Mouse (Mus musculus): ENCODE measurements around the gene Mecom. TPM values are rescaled to one million over a fixed set of nuclear protein-coding genes. Genes with fewer than 3 reads are reported as not detected.

Gene Mecom
- total RNA-seq, 2 experiments from 2014 or later: 4.2 to 4.7 TPM

DNA sequence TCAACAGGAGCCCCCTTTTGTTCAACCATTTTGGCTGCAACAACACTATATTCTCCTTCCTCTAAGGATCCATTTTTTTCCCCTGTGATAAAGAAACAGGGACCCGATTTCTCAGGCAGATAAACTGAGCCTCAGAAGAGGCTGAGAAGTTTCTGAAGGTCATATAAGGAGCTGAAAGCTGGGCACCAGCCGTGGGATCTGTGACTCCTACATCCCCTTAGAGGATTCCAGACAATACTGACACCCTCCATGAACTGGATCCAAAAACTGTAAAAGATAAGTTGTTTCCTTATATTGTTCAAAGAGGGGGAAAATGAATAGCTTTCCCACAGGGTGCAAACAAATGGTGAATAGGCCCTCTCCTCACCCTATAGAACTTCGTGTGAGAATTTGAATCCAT is 241.7 kb downstream of the Mecom start:
- DNase-seq (ENCODE audit: extremely low spot score in 1 of 2, low spot score in 2 of 2): no peak
- intact Hi-C loops (cut with DNase I): no loop called here

DNA sequence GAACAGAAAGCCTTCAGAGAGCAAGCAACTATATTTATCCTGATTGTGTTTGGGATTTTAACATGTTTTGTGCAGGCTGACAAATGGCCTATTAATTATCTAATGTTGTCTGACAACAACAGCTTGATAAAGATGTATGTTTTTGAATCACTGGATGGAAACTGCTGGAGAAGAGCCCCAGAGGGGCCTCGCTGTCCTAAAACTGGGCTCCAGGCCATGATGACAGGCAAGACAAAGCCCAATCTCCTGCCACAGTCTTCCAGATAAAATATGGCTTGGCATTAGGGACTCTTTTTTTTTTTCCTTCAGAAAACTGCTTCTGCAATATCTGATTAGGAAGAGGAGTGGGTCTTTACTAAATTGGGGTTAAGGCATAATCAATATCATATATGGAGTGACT is 248.3 kb downstream of the Mecom start:
- intact Hi-C loops (cut with DNase I): no loop called here
- DNase-seq (ENCODE audit: extremely low spot score in 1 of 2, low spot score in 2 of 2): no peak

DNA sequence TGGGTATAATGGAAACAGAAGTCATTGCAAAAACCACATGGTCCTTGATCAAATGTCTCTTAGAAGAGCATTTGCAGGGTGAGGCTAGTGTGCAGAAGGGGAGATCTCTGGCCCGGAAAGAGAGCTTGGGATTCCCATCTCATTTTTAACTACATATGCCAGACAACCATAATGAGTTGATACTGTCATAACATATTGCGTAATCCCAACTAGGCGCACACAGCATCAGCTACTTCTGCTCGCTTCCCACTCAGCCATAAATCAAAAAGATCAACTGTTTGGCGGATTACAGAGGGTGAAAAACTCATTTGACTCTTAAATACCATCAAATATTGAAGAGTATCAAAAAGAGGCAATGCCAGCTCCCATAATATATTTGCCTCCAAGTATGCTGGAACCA is 253.4 kb downstream of the Mecom start:
- intact Hi-C loops (cut with DNase I): no loop called here
- no peak for DNase-seq (ENCODE audit: extremely low spot score in 1 of 2, low spot score in 2 of 2)

GRCm38 (mm10) chr3:30286529-30286928 is 261.3 kb downstream of the Mecom start:
- DNase-seq (ENCODE audit: extremely low spot score in 1 of 2, low spot score in 2 of 2): no peak
- intact Hi-C loops (cut with DNase I): no loop called here

DNA sequence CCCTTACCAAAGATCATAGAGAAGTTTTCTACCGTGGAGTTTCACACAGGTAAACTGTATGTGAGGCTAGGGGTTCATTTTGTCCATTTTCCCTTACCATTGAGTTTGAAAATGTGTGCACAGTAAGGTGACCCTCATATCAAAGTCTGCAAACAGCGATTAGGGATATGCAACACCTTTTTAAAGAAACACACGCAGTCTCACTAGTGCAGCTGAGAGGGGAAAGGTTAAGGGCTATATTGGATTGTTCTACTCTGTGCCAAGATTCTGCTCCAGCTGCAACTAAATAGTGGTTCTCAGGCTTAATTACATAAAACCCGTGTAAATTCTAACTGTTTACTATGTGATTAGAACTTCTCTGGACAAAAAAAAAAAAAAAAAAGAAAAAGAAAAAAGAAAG is 263.7 kb downstream of the Mecom start:
- intact Hi-C loops (cut with DNase I): no loop called here
- DNase-seq (ENCODE audit: extremely low spot score in 1 of 2, low spot score in 2 of 2): no peak

DNA sequence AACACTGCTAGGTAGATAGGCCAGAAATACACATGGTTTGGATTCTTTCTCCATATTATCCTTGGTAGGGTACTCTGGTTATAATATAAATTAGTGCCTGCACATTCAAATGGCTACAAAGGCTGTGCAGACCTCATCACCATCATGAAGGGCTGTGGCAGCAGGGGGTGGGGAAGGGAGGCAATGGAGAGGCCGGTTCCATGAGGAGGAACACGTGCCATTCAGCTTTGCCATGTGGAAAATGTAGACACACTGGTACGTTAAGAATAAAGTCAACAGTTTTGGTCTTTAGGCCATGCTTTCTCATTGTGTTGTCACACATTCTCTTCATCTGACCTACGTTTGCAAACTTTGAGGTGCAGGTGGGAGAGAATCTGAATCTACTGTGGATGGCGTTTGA is 264.2 kb downstream of the Mecom start:
- DNase-seq (ENCODE audit: extremely low spot score in 1 of 2, low spot score in 2 of 2): no peak
- intact Hi-C loops (cut with DNase I): no loop called here

DNA sequence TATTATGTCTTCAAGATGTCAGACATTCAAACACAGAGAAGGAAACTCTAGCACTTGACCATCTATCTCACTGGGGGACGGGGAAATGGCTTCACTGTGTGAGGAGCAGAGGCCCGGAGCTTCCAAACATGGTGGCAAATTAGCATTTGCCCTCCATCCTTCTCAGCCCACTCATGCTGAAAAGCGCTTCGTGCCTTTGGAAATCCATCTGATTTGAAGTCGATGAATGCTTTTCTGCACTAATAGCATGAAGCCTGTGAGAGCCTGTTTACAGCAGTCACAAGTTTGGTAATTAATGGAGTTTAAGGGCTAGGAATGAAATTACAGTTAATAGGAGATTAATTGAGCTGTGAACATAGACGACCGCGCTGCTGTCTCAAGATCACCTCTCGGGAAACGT is 270.2 kb downstream of the Mecom start:
- intact Hi-C loops (cut with DNase I): no loop called here
- no peak for DNase-seq (ENCODE audit: extremely low spot score in 1 of 2, low spot score in 2 of 2)

DNA sequence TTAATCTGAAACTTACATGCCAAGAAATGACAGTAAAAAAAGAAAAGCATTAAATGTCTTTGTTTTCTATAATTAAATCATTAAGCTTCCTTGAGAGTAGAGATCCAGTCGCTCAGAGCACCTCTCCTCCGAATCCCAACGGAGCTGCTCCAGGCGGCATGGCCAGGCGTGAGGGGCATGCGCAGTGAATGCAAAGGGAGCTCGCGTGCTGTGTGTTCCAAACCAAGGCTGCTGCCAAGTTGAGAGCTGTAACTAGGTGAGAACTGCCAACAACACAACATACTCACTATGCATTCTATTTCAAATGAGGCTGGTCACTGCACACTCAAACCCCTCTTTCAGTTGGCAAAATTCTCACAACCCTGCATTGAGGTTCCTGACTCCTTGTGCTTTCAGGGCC is 271.7 kb downstream of the Mecom start:
- no peak for DNase-seq (ENCODE audit: extremely low spot score in 1 of 2, low spot score in 2 of 2)
- intact Hi-C loops (cut with DNase I): no loop called here

DNA sequence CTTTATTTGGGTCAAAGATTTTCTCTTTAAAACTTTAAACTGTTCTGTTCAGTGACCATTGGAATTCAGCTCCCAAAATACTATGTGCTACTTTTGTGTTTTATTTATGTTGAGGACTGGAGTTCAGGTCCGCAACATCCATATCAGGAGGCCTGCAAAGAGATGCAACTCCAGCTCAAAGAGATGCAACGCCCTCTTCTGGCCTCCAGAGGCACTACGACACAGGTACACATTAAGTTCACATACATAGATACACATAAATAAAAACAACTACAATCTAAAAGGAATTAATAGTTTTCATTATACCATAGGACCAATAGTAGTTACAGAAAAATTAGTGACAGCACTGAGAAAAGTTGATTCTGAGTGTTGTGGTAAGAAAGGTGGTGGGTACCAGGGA is 278.6 kb downstream of the Mecom start:
- intact Hi-C loops (cut with DNase I): no loop called here
- no peak for DNase-seq (ENCODE audit: extremely low spot score in 1 of 2, low spot score in 2 of 2)

- intact Hi-C loops (cut with DNase I): no loop called here
- DNase-seq (ENCODE audit: extremely low spot score in 1 of 2, low spot score in 2 of 2): no peak
Observed at GRCm38 (mm10) chr3:30260945-30261344, 286.9 kb downstream of the Mecom start.

DNA sequence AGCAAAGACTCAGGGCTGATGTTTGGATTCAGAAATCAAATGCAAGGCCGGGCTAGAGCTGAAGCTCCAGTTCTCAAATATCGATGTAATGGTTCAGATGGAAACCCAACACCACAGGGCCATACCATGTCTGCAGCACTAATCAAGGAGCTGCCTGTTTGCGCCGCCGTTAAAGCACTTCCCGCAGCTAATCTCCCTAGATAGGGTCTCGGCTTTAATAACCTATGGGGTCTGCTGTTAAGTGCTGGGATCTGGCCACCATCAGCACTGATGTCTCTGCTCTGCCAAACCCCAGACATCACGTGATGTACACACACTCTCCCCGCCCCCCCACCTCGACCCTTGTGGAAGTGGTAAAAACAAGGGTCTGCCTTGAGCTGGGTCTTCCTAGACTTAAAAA is 289.4 kb downstream of the Mecom start:
- no peak for DNase-seq (ENCODE audit: extremely low spot score in 1 of 2, low spot score in 2 of 2)
- intact Hi-C loops (cut with DNase I): no loop called here

DNA sequence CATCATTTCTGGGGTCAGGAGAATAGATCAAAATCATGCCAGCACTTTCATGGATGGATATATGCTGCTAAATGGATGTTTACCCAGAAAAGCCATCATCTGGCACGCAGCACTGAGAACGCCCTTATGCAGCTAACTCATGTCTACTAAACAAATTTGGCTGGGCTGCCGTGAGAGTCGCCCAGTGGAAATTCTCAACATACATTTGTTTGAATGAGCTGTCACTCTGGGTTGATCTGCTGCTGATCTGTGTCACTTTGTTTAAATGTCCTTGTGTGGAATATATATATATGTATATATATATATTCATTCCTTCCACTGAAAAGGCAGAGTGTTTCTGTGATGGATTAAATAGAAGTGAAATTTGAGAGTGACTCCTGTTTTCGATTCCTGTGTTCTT is 290.0 kb downstream of the Mecom start:
- intact Hi-C loops (cut with DNase I): no loop called here
- DNase-seq (ENCODE audit: extremely low spot score in 1 of 2, low spot score in 2 of 2): no peak

DNA sequence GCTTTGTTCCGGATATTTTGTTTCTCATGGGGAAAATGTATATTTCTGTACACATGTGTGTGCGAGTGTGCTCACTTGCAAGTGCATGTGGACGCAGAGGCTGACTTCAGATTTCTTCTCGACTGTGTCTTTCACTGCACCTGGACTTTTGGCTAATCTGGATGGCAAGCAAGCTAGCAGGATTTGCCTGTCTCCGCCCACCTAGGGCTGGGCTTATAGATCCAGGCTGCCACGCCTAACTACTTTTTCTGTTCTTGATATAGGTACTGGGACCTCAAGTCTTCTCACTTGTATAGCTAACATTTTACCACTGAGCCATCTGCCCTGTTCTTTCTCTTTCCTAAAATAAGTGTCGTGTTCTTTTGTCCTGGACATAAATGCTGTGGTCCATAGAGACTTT is 290.9 kb downstream of the Mecom start:
- intact Hi-C loops (cut with DNase I): no loop called here
- no peak for DNase-seq (ENCODE audit: extremely low spot score in 1 of 2, low spot score in 2 of 2)

- intact Hi-C loops (cut with DNase I): no loop called here
- DNase-seq (ENCODE audit: extremely low spot score in 1 of 2, low spot score in 2 of 2): no peak
Observed at GRCm38 (mm10) chr3:30255828-30256227, 292.0 kb downstream of the Mecom start.

- intact Hi-C loops (cut with DNase I): no loop called here
- DNase-seq (ENCODE audit: extremely low spot score in 1 of 2, low spot score in 2 of 2): no peak
Observed at GRCm38 (mm10) chr3:30254451-30254850, 293.4 kb downstream of the Mecom start.

- intact Hi-C loops (cut with DNase I): no loop called here
Observed at GRCm38 (mm10) chr3:30253714-30254113, 294.1 kb downstream of the Mecom start.

DNA sequence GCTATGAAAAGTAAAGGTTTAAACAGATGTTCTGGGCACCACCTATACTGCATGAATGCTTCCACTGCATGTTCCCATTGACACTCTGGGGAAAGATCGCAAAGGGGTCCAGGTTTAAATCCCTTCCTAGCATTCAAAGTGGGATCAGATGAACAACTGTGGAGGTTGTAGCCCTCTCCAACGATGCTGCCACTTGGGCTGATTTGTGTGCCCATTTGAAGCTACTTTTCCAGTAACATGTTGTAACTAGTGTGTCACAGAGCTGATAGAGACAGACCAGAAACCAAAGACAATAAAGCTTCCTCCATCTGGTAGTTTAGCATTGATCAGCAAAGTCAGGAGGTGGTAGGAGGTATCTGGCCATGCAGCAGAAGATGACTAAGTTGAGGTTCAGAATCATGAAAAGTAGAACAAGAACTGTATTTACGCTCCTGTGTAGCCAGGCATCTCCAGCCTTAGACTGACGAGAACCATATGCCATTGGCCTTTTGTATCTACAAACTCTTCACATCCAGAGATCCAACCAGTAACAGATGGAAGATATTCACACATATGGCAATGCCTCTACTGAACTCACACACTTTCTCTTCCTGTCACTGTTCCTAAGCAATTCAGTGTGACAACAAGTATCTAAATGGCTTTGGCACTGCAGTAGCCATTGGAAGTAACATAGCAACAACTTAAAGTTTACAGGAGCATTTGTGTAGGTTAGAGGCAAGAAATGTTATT is 299.0 kb downstream of the Mecom start:
- intact Hi-C loops (cut with DNase I): no loop called here
- DNase-seq (ENCODE audit: extremely low spot score in 1 of 2, low spot score in 2 of 2): no peak

More at GRCm38 (mm10) chr3:30253714-30254113, 294.1 kb downstream of the Mecom start:
- DNase-seq (ENCODE audit: extremely low spot score in 1 of 2, low spot score in 2 of 2): no peak

- DNase-seq (ENCODE audit: extremely low spot score in 1 of 2, low spot score in 2 of 2): no peak
- intact Hi-C loops (cut with DNase I): no loop called here
Observed at GRCm38 (mm10) chr3:30247256-30247655, 300.6 kb downstream of the Mecom start.

GRCm38 (mm10) chr3:30246431-30247041 is 301.3 kb downstream of the Mecom start:
- intact Hi-C loops (cut with DNase I): no loop called here
- no peak for DNase-seq (ENCODE audit: extremely low spot score in 1 of 2, low spot score in 2 of 2)

DNA sequence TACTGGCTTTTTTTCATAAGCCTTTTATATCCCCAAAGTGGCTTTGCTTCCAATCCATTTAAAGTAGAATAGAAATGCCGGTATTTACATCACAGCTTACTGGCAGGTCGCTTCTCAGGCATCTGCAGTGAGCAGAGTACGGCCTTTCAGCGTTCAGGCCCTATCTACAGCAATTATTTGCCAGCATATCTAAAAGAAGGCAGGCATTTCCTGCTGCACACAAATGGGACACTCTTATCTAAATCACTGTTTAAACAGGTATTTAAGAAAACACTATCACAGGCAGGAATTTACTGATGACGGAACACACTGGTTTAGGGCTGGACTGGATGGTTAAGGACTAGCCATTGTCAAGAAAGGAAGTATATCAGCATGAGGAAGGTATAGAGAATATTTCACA is 301.9 kb downstream of the Mecom start:
- DNase-seq (ENCODE audit: extremely low spot score in 1 of 2, low spot score in 2 of 2): no peak
- intact Hi-C loops (cut with DNase I): no loop called here

DNA sequence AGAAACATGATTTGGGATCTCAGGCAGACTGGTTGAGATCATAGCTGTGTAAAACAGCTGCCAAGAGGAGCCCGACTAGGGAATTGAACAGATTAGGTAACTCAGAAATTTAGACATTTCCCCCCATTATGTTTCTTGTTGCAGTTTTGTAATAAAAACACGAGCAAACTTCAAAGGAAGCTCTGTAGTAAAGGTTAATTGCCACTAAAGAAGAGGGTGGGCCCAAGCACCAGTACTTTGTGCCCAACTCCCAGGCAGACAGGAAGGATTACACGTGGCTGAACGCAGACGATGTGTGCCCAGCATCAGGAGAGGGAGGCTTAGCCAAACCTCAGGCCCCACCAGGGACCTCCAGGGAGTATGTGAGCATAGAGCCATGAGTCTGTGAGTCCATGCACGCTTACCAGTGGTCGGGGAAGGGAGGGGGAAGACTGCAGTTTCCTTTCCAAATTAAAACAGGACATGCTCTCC is 303.4 kb downstream of the Mecom start:
- no peak for DNase-seq (ENCODE audit: extremely low spot score in 1 of 2, low spot score in 2 of 2)
- intact Hi-C loops (cut with DNase I): no loop called here

Measured in left cerebral cortex, postnatal 10 days (tissue).